Mouse (Mus musculus) heart, embryonic 14.5 days (tissue): ENCODE results near the gene Bicc1. TPM values are rescaled to one million over a fixed set of nuclear protein-coding genes. Genes with fewer than 3 reads are reported as not detected.

Experiments used
- ATAC-seq: fragments of 200-750 bp; cut with Nextera tagmentation; 2 replicates; pipeline ENCODE4 v1.8.0; 2017; ENCODE audit warnings: low read depth, moderate TSS enrichment; ENCODE audit not compliant: insufficient number of reproducible peaks, insufficient read depth, low FRiP score
- H3K27ac ChIP-seq, 2 experiments: fragments of 200-500 bp in 1 of 2; fragments of 300-500 bp in 1 of 2; sonication (generic) in 1 of 2; replicated peaks in 1 of 2; 2 replicates each; pipeline ENCODE4 v1.5.1; 2012 to 2014; ENCODE audit warnings: low read depth in 2 of 2, low read length in 2 of 2, control low read depth in 1 of 2, mild to moderate bottlenecking in 1 of 2, mixed read lengths in 1 of 2; ENCODE audit not compliant: control insufficient read depth in 1 of 2, insufficient read depth in 1 of 2
- H3K27me3 ChIP-seq: fragments of 300-500 bp; sonication (generic); 2 replicates; pipeline ENCODE4 v1.6.1; 2014; ENCODE audit warnings: mild to moderate bottlenecking, low read length, control low read depth; ENCODE audit not compliant: control insufficient read depth, insufficient read depth
- H3K36me3 ChIP-seq: fragments of 300-500 bp; sonication (generic); 2 replicates; pipeline ENCODE4 v1.6.1; 2014; ENCODE audit warnings: mild to moderate bottlenecking, control low read depth, low read length, mixed read lengths; ENCODE audit not compliant: control insufficient read depth, insufficient read depth
- H3K4me1 ChIP-seq, 2 experiments: fragments of 200-500 bp in 1 of 2; fragments of 300-500 bp in 1 of 2; sonication (generic) in 1 of 2; 2 replicates each; pipeline ENCODE4 v1.6.1; 2012 to 2014; ENCODE audit warnings: low read length in 2 of 2, control low read depth in 1 of 2, mixed read lengths in 1 of 2; ENCODE audit not compliant: control insufficient read depth in 2 of 2, insufficient read depth in 2 of 2
- H3K4me2 ChIP-seq: fragments of 300-500 bp; sonication (generic); 2 replicates; pipeline ENCODE4 v1.6.1; 2014; ENCODE audit warnings: mild to moderate bottlenecking, low read length
- H3K4me3 ChIP-seq, 2 experiments: fragments of 200-500 bp in 1 of 2; fragments of 300-500 bp in 1 of 2; sonication (generic) in 1 of 2; 2 replicates each; pipeline ENCODE4 v1.5.1; 2012 to 2014; ENCODE audit warnings: low read length in 2 of 2, mild to moderate bottlenecking in 2 of 2, control low read depth in 1 of 2, low read depth in 1 of 2, moderate library complexity in 1 of 2; ENCODE audit not compliant: control insufficient read depth in 1 of 2, insufficient read depth in 1 of 2
- H3K9ac ChIP-seq: fragments of 300-500 bp; sonication (generic); 2 replicates; pipeline ENCODE4 v1.6.1; 2014; ENCODE audit warnings: mild to moderate bottlenecking, low read length
- H3K9me3 ChIP-seq: fragments of 300-500 bp; sonication (generic); 2 replicates; pipeline ENCODE4 v1.6.1; 2016; ENCODE audit warnings: low read length, control low read depth; ENCODE audit not compliant: control insufficient read depth
- WGBS: fragments of 180-500 bp; shearing (Covaris S2); extraction: QIAGEN DNeasy Blood & Tissue Kit; methylation state at CpG from one replicate; pipeline ENCODE4 v1.1.7; 2014; 5-methylcytosine and 5-hydroxymethylcytosine counted together
- polyA plus RNA-seq: library from polyadenylated mRNA; unstranded; fragments of >200 nt; fragmentation: Nextera tagmentation; extraction: Ambion mirVana; gene quantifications from 2 replicates; pipeline ENCODE4 v1.2.1, GENCODE M21; 2014

Bicc1 gene
- polyA plus RNA-seq, 1 experiment from 2014 or later, result 25.9 TPM

DNA sequence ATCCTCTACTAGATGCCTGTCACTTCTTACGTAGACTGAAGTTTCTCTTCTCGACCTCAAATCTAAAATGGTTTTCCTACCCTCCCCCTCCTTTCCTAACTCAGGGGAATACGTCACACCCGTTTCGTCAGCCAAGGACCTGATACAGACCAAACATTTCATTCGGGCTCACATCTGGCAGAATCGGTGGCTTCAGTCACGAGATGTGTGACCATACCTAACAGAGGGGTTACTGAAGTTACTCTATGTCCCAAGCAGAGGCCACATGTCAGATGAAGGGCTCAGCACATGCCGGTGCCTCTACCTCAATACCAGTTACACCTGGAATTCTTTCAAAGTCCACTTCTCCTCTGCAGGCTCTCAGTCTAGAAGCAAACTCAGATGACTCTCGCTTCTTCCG is 150.8 kb downstream of the Bicc1 start:
- H3K9me3 ChIP-seq, result no peaks in the 10 kb centered on the region
- H3K4me2 ChIP-seq, result no peak overlapping the region
- WGBS, result 72% methylated on average over 11 of the region's 11 CpGs
- 0 out of 4 replicates have a peak overlapping the region, but pooled peaks of 1 of the 2 experiments have one; percentile 41 for H3K27ac ChIP-seq
- peaks cover 0 to 2% of the 10 kb centered on the region in 2 experiments; a peak in 1 of 4 replicates for H3K4me1 ChIP-seq
- no peaks in the 10 kb centered on the region for H3K27me3 ChIP-seq
- H3K36me3 ChIP-seq, result no peaks in the 10 kb centered on the region
- ATAC-seq, result no peak
- H3K9ac ChIP-seq, result no peak overlapping the region
- H3K4me3 ChIP-seq, result no peak overlapping the region

DNA sequence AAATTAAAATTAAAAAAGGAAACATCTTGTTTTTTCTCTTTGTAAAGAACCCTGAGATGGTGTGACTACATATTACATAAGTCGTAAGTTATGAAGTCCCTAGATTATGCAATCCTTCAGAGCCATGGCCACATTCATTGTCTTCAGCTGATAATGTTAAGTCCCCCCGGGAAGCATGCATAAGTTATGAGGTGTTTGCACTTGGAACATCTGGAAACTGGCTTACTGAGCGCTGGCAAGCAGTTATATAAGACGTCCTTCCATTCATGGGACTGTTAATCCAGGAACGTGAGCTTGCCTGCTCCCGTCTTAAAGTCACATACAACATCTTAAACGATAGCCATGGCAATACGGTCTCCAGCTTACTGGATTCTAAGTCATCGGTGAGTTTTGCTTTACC is 151.5 kb downstream of the Bicc1 start:
- Histone ChIP-seq H3K27me3 (no peaks in the 10 kb centered on the region), H3K4me3 (no peak overlapping the region), H3K9ac (no peak overlapping the region), H3K4me1 (peaks cover 0 to 2% of the 10 kb centered on the region in 2 experiments; a peak in 1 of 4 replicates), H3K27ac (no peak overlapping the region), H3K36me3 (no peaks in the 10 kb centered on the region), H3K4me2 (no peak overlapping the region), H3K9me3 (no peaks in the 10 kb centered on the region)
- WGBS, result 78% methylated on average over 9 of the region's 9 CpGs
- no peak for ATAC-seq

DNA sequence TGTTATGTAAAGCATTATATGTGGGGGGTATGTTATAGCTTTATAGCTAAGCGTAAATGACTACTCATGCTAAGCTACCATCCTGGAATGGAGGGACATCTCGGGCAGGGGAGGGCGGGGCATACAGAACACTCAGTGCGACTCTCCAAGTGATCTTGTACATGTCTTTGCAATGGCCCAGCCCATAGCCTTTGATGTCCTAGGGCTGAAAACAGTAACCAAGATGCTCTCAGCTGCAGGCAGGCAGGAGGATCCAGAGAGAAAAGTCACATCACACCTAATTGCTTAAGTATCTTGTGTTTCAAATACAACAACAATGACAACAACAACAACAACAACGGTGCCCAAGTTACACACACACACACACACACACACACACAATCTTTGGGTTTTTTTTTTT is 152.0 kb downstream of the Bicc1 start:
- H3K4me2 ChIP-seq, result no peak overlapping the region
- H3K4me1 ChIP-seq, result peaks cover 0 to 2% of the 10 kb centered on the region in 2 experiments; a peak in 1 of 4 replicates
- no peak overlapping the region for H3K9ac ChIP-seq
- H3K27ac ChIP-seq, result no peak overlapping the region; a peak in 1 of 4 replicates
- ATAC-seq, result no peak
- WGBS, result 85% methylated on average over 5 of the region's 5 CpGs
- H3K36me3 ChIP-seq, result no peaks in the 10 kb centered on the region
- H3K4me3 ChIP-seq, result no peak overlapping the region
- no peaks in the 10 kb centered on the region for H3K27me3 ChIP-seq
- H3K9me3 ChIP-seq, result no peaks in the 10 kb centered on the region

DNA sequence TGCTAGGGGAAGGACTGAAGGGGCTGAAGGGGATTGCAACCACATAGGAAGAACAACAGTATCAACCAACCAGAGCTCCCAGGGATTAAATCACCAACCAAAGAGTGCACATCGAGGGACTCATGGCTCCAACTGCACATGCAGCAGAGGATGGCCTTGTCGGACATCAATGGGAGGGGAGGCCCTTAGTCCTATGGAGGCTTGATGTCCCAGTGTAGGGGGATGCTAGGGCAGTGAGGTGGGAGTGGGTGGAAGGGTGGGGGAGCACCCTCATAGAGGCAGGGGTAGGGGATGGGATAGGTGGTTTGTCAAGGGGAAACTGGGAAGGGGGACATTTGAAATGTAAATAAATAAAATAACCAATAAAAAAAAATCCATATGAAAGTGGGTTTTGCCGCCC is 152.5 kb downstream of the Bicc1 start:
- Histone ChIP-seq H3K4me1 (peaks cover 0 to 2% of the 10 kb centered on the region in 2 experiments; a peak in 1 of 4 replicates), H3K9me3 (no peaks in the 10 kb centered on the region), H3K4me3 (no peak overlapping the region), H3K4me2 (no peak overlapping the region), H3K9ac (no peak overlapping the region), H3K27me3 (no peaks in the 10 kb centered on the region), H3K36me3 (no peaks in the 10 kb centered on the region), H3K27ac (no peak overlapping the region)
- no peak for ATAC-seq
- 84% methylated on average over 3 of the region's 3 CpGs for whole genome bisulfite sequencing

DNA sequence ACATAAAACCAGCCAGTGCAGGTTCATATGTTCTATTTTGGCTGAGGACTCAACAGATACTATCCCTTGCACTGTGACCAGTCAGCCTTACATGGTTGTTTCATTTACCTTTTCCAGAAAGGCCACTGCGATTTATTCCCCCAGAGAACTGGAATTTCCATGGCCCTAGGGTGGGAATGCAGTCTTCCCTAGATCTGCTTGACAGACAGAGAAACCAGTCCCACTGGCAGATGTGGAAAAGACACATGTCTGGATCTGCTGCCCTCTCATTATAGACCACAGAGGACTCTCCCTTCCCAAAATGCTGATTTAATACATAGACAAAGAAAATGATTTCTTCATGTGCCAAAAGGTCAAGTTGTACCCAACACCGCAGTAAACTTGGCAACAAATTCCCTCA is 156.6 kb downstream of the Bicc1 start:
- Histone ChIP-seq H3K9ac (no peak overlapping the region), H3K27ac (no peak overlapping the region), H3K27me3 (no peaks in the 10 kb centered on the region), H3K36me3 (no peaks in the 10 kb centered on the region), H3K4me3 (no peak overlapping the region), H3K4me2 (no peak overlapping the region), H3K9me3 (no peaks in the 10 kb centered on the region), H3K4me1 (no peaks in the 10 kb centered on the region)
- ATAC-seq, result no peak
- WGBS, result 88% methylated on average over 2 of the region's 2 CpGs

DNA sequence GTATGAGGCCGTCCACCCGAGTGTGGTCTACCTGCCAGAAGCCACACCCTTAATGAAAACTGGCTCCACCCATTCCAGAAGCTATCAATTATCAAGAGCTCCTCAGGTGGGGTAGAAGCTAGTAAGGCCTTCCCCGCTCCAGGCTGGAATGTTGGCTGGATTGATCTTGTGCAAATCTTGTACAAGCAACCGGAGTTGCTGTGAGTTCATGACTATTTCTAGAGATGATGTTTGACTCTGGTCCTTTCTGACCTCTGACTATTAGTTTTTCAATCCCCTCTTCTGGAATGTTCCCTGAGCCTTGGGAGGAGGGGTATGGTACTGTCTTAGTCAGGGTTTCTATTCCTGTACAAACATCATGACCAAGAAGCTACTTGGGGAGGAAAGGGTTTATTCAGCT is 157.3 kb downstream of the Bicc1 start:
- H3K4me3 ChIP-seq, result no peak overlapping the region
- H3K9me3 ChIP-seq, result no peaks in the 10 kb centered on the region
- H3K9ac ChIP-seq, result no peak overlapping the region
- 94% methylated on average over 4 of the region's 4 CpGs for WGBS
- no peaks in the 10 kb centered on the region for H3K4me1 ChIP-seq
- H3K27ac ChIP-seq, result no peak overlapping the region
- no peak for ATAC-seq
- H3K27me3 ChIP-seq, result no peaks in the 10 kb centered on the region
- no peaks in the 10 kb centered on the region for H3K36me3 ChIP-seq
- H3K4me2 ChIP-seq, result no peak overlapping the region

DNA sequence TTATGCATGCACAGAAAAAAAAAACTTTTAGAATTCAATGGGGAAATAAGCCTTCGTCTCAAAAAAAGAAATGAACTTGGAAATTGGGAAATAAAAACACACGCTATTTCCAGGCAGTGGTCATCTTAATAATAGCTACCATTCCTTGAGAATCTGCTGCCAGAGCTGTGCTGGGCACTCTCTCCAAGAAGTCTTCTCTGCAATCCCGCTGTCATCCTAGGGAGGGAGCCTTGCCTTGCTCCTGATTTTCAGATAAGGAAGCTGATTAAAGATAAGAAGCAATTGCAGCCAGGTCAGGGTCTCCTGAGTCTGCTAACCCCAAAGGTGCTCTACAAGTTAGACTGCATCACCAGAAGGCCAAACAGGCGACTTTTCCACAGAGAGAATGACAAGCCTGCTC is 161.4 kb downstream of the Bicc1 start:
- H3K27me3 ChIP-seq, result no peaks in the 10 kb centered on the region
- H3K36me3 ChIP-seq, result no peaks in the 10 kb centered on the region
- 55% methylated on average over 4 of the region's 4 CpGs for WGBS
- H3K9ac ChIP-seq, result no peak overlapping the region
- H3K4me2 ChIP-seq, result no peak overlapping the region
- H3K27ac ChIP-seq, result no peak overlapping the region
- H3K9me3 ChIP-seq, result no peaks in the 10 kb centered on the region
- no peak overlapping the region for H3K4me3 ChIP-seq
- H3K4me1 ChIP-seq, result no peaks in the 10 kb centered on the region
- no peak for ATAC-seq

DNA sequence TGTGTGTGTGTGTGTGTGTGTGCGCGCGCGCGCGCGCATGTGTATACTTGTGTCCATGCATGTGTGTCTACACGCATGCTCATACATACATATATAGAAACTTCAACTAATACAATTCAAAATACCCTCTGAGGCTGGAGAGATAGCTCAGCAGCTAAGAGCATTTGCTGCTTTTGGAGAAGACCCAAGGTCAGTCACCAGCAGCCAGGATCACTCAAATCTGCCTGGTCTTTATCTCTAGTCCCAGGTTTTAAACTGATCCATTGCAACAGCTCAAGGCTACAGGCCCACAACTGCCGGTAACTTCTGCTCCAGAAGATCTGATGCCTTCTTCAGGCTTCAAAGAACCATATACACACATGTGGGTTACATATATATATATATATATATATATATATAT is 163.4 kb downstream of the Bicc1 start:
- no peaks in the 10 kb centered on the region for H3K4me1 ChIP-seq
- H3K4me3 ChIP-seq, result no peak overlapping the region
- H3K27me3 ChIP-seq, result no peaks in the 10 kb centered on the region
- H3K4me2 ChIP-seq, result no peak overlapping the region
- no peaks in the 10 kb centered on the region for H3K9me3 ChIP-seq
- no peak overlapping the region for H3K27ac ChIP-seq
- 94% methylated on average over 9 of the region's 9 CpGs for WGBS
- no peak for ATAC-seq
- H3K36me3 ChIP-seq, result no peaks in the 10 kb centered on the region
- H3K9ac ChIP-seq, result no peak overlapping the region
